Mouse (Mus musculus): ENCODE measurements around the gene Ccdc167. TPM values are rescaled to one million over a fixed set of nuclear protein-coding genes. Genes with fewer than 3 reads are reported as not detected.
"Not testable (repeated sequence)": the region's sequence is repeated elsewhere in the genome, so short reads cannot be mapped to it uniquely, and the experiment has no call there.

The Ccdc167 gene
- polyA plus RNA-seq, 1 experiment, result 14.5 TPM

- H3K27ac ChIP-seq (ENCODE audit: insufficient read depth, low read length), result no peak overlapping the region
- no peaks in the 10 kb centered on the region for H3K36me3 ChIP-seq (ENCODE audit: control insufficient read depth, insufficient read depth, low read length, poor library complexity, severe bottlenecking)
- H3K4me1 ChIP-seq (ENCODE audit: control insufficient read depth, insufficient read depth, low read length), result peaks cover 2% of the 10 kb centered on the region
- no peaks in the 10 kb centered on the region for H3K9me3 ChIP-seq (replicated peaks; ENCODE audit: control insufficient read depth, insufficient read depth, low read length, poor library complexity, severe bottlenecking)
- H3K9ac ChIP-seq (ENCODE audit: low read depth, poor library complexity, severe bottlenecking), result no peak overlapping the region
- no peak overlapping the region for H3K4me3 ChIP-seq (ENCODE audit: low read depth, low read length)
- H3K27me3 ChIP-seq (ENCODE audit: control insufficient read depth, insufficient read depth, low read length, poor library complexity, severe bottlenecking), result no peaks in the 10 kb centered on the region
- TF ChIP-seq EP300 (IDR thresholded peaks at IDR 0.05; ENCODE audit: insufficient read depth, low read depth, low read length) (no peak), CTCF (IDR thresholded peaks at IDR 0.05; ENCODE audit: low read depth, low read length) (no peak), POLR2A (IDR thresholded peaks at IDR 0.05; ENCODE audit: insufficient read depth, low read length) (no peak)
These were observed 7.8 kb upstream of the Ccdc167 start for GRCm38 (mm10) chr17:29724610-29725009.

GRCm38 (mm10) chr17:29720755-29721365 is 4.0 kb upstream of the Ccdc167 start:
- no peak overlapping the region for H3K27ac ChIP-seq (ENCODE audit: insufficient read depth, low read length)
- no peak overlapping the region for H3K4me3 ChIP-seq (ENCODE audit: low read depth, low read length)
- H3K27me3 ChIP-seq (ENCODE audit: control insufficient read depth, insufficient read depth, low read length, poor library complexity, severe bottlenecking), result no peaks in the 10 kb centered on the region
- H3K9ac ChIP-seq (ENCODE audit: low read depth, poor library complexity, severe bottlenecking), result no peak overlapping the region
- no peak for TF ChIP-seq POLR2A (IDR thresholded peaks at IDR 0.05; ENCODE audit: insufficient read depth, low read length)
- TF ChIP-seq EP300 (IDR thresholded peaks at IDR 0.05; ENCODE audit: insufficient read depth, low read depth, low read length), result no peak
- no peak for TF ChIP-seq CTCF (IDR thresholded peaks at IDR 0.05; ENCODE audit: low read depth, low read length)
- peaks cover 5% of the 10 kb centered on the region for H3K4me1 ChIP-seq (ENCODE audit: control insufficient read depth, insufficient read depth, low read length)
- H3K36me3 ChIP-seq (ENCODE audit: control insufficient read depth, insufficient read depth, low read length, poor library complexity, severe bottlenecking), result no peaks in the 10 kb centered on the region
- no peaks in the 10 kb centered on the region for H3K9me3 ChIP-seq (replicated peaks; ENCODE audit: control insufficient read depth, insufficient read depth, low read length, poor library complexity, severe bottlenecking)

GRCm38 (mm10) chr17:29719628-29720575 is 3.1 kb upstream of the Ccdc167 start:
- no peak for TF ChIP-seq CTCF (IDR thresholded peaks at IDR 0.05; ENCODE audit: low read depth, low read length)
- TF ChIP-seq POLR2A (IDR thresholded peaks at IDR 0.05; ENCODE audit: insufficient read depth, low read length), result no peak
- TF ChIP-seq EP300 (IDR thresholded peaks at IDR 0.05; ENCODE audit: insufficient read depth, low read depth, low read length), result no peak
- Histone ChIP-seq H3K9me3 (replicated peaks; ENCODE audit: control insufficient read depth, insufficient read depth, low read length, poor library complexity, severe bottlenecking) (no peaks in the 10 kb centered on the region), H3K27me3 (ENCODE audit: control insufficient read depth, insufficient read depth, low read length, poor library complexity, severe bottlenecking) (no peaks in the 10 kb centered on the region), H3K27ac (ENCODE audit: insufficient read depth, low read length) (no peak overlapping the region), H3K9ac (ENCODE audit: low read depth, poor library complexity, severe bottlenecking) (no peak overlapping the region), H3K4me1 (ENCODE audit: control insufficient read depth, insufficient read depth, low read length) (peaks cover 5% of the 10 kb centered on the region), H3K36me3 (ENCODE audit: control insufficient read depth, insufficient read depth, low read length, poor library complexity, severe bottlenecking) (no peaks in the 10 kb centered on the region), H3K4me3 (ENCODE audit: low read depth, low read length) (no peak overlapping the region)

GRCm38 (mm10) chr17:29718660-29719059 is 1.8 kb upstream of the Ccdc167 start:
- no peak overlapping the region for H3K27ac ChIP-seq (ENCODE audit: insufficient read depth, low read length)
- H3K36me3 ChIP-seq (ENCODE audit: control insufficient read depth, insufficient read depth, low read length, poor library complexity, severe bottlenecking), result no peaks in the 10 kb centered on the region
- H3K9me3 ChIP-seq (replicated peaks; ENCODE audit: control insufficient read depth, insufficient read depth, low read length, poor library complexity, severe bottlenecking), result no peaks in the 10 kb centered on the region
- no peaks in the 10 kb centered on the region for H3K27me3 ChIP-seq (ENCODE audit: control insufficient read depth, insufficient read depth, low read length, poor library complexity, severe bottlenecking)
- H3K4me3 ChIP-seq (ENCODE audit: low read depth, low read length), result no peak overlapping the region
- H3K9ac ChIP-seq (ENCODE audit: low read depth, poor library complexity, severe bottlenecking), result no peak overlapping the region
- H3K4me1 ChIP-seq (ENCODE audit: control insufficient read depth, insufficient read depth, low read length), result peaks cover 5% of the 10 kb centered on the region
- TF ChIP-seq CTCF (IDR thresholded peaks at IDR 0.05; ENCODE audit: low read depth, low read length), result no peak

- not testable (repeated sequence) for H3K27me3 ChIP-seq (ENCODE audit: control insufficient read depth, insufficient read depth, low read length, poor library complexity, severe bottlenecking); H3K9me3 ChIP-seq (replicated peaks; ENCODE audit: control insufficient read depth, insufficient read depth, low read length, poor library complexity, severe bottlenecking); H3K4me1 ChIP-seq (ENCODE audit: control insufficient read depth, insufficient read depth, low read length)
These were observed 3.1 kb downstream of the Ccdc167 start for GRCm38 (mm10) chr17:29713734-29714133.

GRCm38 (mm10) chr17:29712565-29712964 is 4.3 kb downstream of the Ccdc167 start:
- Histone ChIP-seq H3K9me3 (replicated peaks; ENCODE audit: control insufficient read depth, insufficient read depth, low read length, poor library complexity, severe bottlenecking) (no peaks in the 10 kb centered on the region), H3K27me3 (ENCODE audit: control insufficient read depth, insufficient read depth, low read length, poor library complexity, severe bottlenecking) (no peaks in the 10 kb centered on the region), H3K4me1 (ENCODE audit: control insufficient read depth, insufficient read depth, low read length) (peaks cover 3% of the 10 kb centered on the region), H3K27ac (ENCODE audit: insufficient read depth, low read length) (no peak overlapping the region), H3K4me3 (ENCODE audit: low read depth, low read length) (no peak overlapping the region), H3K36me3 (ENCODE audit: control insufficient read depth, insufficient read depth, low read length, poor library complexity, severe bottlenecking) (no peaks in the 10 kb centered on the region), H3K9ac (ENCODE audit: low read depth, poor library complexity, severe bottlenecking) (no peak overlapping the region)
- TF ChIP-seq POLR2A (IDR thresholded peaks at IDR 0.05; ENCODE audit: insufficient read depth, low read length) (no peak), CTCF (IDR thresholded peaks at IDR 0.05; ENCODE audit: low read depth, low read length) (no peak), EP300 (IDR thresholded peaks at IDR 0.05; ENCODE audit: insufficient read depth, low read depth, low read length) (no peak)

More at GRCm38 (mm10) chr17:29713734-29714133, 3.1 kb downstream of the Ccdc167 start:
- not testable (repeated sequence) for H3K27ac ChIP-seq (ENCODE audit: insufficient read depth, low read length); H3K36me3 ChIP-seq (ENCODE audit: control insufficient read depth, insufficient read depth, low read length, poor library complexity, severe bottlenecking); H3K9ac ChIP-seq (ENCODE audit: low read depth, poor library complexity, severe bottlenecking); H3K4me3 ChIP-seq (ENCODE audit: low read depth, low read length)

Data from ES-Bruce4 (cell line).